Mouse (Mus musculus) urinary bladder, postnatal 10 days (tissue): Measurements from ENCODE around the gene Jhy.

Source experiments
- DNase-seq: peaks from one replicate; pipeline ENCODE4 v3.0.0; 2022; ENCODE audit warnings: low spot score

Jhy gene

DNA sequence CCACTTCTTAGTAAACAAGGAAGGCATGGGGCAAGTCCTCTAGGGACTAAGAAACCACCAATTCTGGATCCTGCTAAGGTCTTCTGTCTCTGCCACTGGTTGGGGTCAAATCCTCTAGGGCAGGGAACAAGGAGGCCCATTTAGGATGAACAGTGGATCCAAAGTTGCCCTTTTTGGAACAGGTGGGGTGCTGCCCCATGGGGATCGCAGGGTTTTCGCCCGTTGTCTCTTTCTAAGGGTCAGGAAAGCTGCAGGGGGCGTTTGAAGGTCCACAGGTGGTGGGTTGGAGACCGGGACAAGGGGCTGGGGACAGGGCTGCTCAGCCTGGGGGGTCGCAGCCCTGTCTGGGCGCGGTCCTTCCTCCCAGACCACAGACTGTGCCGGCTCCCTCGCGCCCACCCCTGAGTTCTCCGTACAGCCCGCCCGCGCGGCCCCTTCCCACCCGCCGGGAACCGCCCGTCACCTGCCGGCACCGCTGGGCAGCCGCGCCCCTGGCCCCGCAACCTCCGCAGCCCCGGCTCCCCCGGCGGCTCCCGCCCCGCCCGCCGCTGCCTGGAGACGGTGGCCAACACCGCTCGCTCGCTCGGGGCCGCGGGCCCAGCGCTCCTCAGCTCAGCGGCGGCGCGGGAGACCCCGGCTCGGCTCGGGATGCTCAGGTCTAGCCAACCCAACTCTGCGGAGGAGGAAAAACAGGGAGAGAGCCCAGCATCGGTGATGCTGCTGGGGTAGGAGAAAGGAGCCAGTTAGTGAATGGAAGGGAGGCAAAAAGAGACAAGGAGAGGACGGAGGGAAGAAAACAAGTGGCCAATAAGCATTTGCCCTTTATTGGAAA lies at the start of gene Jhy:
Gene Jhy, minus strand, starts transcription at position 533 of the 832 bp plus-strand sequence.
- DNase-seq: no peak

DNA sequence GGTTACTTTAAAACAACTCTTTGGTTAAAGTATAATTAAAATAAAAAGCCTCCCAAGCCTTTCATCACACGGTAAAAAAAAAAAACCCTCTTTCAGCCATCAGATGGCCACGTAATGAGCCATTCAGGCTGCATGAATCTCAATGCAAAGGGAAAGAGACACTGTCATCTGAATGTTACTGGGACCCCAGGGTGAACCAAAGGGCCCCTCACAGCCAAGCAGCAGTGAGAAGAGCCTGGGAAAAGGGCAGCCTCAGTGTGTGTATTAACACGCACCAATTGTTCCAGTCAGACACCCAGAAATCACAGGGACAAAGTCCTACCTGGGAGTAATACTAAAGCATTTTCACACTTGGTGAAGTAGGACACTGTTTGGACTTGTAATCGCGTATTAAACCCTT lies 48.5 kb upstream of the Jhy start:
- DNase-seq: no peak

DNA sequence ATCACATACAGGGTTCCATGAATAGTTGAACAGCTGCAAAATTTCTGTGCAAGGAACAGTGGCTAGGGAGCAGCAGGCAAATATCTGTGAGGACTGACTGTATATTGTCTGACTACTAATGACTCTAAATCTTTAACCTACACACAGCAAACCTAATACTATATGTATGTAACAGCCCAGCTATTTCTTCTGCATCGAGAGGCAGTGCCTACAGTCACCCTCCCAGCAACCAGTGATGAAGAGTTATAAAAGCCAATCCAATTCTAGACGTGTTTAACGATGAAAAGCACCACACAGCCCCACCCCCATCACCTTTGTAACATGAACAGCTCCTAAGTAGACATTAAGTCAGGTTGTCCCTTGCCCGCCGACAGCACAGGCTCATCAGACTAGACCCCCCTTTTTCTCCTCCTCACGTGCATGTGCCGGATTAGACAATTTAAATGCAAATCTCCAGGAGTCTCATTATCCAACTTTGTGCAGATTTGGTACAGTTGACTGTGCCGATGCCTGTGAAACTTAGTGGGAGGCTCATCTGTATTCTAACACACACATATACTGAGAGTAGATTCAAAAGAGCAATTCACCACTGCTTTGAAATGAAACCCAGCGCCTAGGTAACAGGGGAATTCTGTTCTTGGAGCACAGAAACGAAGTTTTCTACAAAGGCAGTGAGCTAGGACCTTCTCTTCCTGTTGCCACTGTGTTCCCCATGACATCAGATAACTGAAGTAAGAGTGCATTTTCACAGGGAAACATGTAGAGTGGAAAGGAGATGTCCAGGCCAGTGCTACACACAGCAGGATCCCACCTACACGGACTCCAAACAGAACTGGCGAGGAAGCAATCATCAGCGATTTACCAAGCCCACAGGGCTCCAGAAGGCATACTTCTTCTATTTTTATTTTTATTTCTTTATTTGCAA lies 47.9 kb upstream of the Jhy start:
- DNase-seq: no peak

DNA sequence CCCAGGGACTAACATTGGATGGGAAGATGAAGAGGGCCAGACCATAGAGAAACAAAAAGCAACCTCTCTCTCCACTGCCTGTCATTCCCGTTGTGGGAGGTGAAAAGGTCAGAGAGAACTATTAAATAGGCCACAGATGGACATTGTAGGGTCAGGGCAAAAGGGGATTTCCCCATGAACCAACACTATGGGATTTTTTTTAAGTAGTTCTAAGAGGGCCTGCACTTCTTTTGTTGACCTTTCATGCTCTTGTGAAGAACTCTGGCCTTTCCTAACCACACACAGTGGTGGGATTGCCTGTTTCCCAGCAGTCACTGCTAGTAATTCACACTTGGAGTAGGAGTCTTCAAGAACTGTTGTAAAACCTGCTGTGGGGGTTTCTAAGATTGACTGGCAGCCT lies 43.9 kb upstream of the Jhy start:
- DNase-seq: no peak

DNA sequence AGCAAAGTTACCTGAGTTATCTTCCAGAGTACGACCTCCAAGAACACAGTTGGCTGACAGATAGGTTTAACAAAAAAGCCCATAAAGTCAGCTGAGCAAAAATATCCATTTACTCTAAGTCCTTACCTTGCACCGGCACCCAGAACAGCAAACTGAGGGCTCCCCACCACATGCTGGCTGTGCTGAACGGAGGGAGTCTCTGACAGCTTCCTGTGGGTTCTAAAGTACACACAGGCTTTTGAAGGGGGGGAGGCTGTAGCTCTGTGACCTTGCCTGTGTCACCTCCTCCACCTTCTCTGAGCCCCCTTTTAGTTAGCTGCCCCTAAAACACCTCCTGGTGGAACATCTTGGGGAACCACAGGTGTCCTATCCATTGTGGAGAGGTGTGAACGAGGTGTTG lies 40.5 kb upstream of the Jhy start, which contains the start of gene Crtam:
Gene Crtam, minus strand, starts transcription at position 214 of the 400 bp plus-strand sequence.
- no peak for DNase-seq

DNA sequence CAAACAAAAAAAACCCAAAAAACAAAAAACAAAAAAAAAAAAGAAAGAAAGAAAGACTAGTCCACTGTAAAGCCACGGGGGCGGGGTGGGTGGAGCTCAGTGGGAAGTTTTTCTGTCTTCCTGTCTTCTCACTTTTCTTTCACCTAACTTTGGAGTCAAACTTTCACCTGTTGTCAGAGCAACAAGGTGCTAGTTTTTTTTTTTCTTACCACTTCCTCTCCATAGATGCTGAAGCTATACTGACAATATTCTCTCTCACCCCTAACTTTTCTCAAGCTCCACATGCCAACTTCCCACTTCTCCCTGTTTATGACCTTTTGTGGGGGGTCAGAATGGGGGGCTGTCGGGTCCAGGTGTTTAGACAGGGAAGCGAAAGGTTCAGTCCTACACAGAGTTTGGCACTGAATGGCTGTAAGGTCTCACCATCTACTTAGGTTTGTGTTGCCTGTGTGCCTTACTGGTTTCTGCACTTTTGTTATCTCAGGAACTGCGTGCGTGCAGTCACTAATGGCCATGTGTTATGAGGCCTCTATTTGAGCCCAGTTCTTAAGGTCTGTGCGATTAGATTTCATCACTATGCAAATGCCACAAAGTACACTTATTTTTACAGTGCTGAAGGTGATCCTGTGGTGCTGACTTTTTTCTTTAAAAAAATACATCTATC lies 33.3 kb upstream of the Jhy start:
- DNase-seq: no peak

DNA sequence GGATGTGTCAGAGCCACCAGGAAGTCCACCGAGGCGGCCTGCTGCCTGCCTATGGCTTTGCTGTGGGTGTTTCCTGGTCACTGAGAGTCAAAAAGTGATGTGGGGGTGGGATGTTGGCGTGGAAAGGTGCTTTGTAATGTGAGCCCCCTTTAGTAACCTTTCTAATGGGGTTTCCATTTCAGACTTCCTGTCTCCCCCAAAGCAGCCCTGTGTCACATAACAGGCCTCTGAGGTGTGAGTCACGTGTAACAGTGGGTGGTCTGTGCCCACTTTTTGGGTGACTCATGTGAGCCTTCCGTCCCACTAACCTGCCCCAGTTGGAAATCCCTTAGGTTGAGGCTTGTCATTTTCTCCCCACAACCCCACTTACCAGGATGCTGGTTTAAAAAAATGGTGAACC lies 30.2 kb upstream of the Jhy start:
- no peak for DNase-seq

DNA sequence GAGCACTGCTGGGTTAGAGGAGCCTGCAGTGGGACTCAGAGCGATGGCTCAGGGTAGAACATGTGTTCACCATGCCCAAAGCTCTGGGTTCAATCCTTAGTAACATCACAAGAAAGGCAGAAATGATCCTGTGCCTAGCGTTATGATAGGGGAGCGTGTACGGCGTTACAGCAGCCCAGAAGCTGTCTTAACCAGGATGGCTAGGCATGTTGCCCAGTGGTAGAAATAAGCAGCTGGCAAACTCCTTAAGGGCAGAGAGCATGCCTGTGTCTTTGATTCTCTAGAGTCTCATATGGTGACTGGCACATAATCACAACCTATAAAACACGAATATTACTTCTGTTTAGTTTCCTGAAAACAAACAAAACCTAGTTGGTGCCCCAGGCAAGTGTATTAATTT lies 27.6 kb upstream of the Jhy start:
- DNase-seq: no peak

DNA sequence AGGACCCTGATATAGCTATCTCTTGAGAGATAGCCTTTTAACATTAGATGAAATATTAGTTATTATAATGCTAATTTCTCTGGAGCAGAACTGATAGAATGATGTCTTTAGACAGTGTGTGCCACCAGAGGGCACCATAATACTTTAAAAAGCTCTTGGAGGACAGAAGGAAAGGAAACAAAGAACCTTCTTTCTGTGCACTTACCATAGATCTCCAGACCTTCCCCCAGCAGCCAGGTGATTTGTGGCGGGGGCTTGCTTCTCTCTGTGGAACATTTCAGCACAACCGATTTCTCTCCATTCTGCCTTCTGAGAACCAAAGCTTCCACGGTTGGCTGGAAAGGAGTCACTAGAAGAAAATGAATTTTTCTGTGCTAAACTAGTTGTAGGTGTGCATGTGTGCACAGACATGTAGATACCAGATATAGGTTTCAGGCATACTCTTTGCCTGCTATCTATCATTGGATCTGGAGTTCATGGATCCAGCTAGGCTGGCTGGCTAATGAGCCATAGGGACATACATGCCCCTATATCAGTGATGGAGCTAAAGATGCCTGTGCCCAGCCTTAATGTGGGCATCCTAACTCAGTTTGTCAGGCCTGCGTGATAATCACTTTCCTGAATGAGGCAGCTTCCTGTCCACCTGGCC lies 26.1 kb upstream of the Jhy start:
- no peak for DNase-seq

DNA sequence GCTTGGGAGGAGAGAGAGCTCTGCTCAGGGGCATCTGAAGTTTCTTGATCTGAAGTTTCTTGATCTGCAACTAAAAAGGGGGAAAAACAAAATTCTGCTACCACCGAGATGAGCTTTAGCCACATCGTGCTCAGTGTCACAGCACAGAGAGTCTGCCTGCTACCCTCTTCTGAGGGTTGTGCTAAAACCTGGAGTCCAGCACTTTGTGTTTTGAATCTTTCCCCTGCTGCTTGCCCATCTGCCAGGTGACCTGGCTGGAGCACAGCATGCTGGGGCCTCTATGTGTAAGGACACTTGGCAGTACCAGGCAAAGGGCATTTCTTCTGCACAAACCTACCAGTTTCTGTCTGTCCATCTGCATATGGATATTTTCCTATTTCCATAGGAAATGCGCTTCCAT lies 20.4 kb upstream of the Jhy start:
- DNase-seq: no peak

DNA sequence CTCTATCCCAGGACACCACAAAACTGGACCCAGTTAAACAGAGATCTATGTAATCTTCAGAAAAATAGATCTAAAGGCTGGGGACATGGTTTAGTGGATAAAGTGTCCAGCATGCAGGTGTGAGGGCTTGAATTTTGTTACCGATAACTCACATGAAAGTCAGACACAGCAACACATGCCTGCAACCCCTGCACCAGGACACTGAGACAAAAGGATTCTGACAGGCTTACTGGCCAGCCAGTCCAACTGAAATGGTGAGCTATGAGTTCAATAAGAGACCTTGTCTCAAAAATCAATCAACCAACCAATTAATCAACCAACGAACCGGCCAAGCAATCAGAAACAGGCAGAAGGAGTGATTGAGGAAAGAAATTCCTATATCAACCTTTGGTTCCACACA lies 19.8 kb upstream of the Jhy start:
- no peak for DNase-seq

DNA sequence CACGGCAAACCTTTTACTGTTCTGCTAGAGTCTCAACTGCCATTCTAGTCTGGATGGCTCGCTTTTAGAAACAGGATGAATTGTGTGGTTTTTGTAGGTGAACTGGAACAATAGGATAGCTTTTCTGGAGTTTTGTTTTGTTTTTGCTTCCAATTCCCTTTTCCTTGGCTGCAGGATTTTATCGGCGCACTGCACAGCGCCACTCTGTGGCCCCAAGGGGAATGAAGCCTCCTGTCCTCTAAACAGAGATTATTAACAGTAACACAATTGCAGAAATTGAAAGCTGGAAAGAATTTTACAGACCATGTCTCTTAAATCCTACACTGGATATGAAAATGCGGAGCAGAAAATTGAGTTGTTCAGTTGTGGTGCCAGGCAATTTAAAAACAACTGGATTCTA lies 18.6 kb upstream of the Jhy start:
- DNase-seq: no peak

DNA sequence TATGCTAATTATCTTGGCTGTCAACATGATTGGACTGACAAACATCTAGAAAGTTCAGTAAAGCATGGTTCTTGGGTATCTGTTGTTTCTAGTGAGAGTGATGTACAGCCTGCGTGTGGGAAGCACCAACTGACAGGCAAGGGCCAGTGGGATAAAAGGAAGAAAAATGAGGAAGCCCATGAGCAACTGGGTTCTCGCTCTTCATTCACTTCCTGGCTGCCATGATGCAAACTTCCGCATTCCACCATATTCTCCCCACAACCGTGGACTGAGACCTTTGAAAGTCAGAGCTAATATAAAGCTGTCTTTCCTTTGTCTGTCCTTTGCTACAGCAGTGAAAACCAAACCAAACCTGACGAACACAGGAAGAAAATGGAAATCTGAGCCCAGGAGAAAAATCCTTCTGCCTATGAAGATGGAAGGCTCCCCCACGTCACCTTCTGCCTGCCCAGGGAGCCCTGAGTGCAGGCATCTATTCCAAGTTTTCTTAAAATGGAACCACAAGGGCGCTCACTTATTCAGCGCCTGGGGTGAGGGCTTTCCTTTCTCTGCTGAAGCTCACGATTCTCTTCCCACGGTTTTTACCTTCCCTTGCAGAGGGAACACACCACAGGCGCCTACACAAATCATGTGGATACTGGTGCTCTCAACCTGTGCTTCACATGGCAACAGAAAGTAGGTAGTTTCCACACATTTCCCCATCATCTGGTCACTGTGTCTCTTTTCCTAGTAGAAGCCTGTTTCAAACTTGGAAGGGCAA lies 10.3 kb upstream of the Jhy start:
- DNase-seq: no peak

DNA sequence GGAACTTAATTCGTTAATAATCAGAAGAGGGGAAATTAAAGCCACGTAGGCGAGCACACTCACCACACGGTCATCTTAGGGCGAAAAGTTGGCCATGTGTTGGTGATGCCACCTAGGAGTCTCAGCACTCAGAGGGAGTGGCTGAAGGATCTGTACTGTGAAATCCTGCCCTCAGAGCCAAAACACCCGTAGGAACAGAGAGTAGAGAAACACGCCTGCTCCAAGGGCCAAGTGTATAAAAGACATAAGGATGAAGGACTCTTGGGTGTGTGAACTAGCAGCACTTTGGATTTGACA lies 448 bp upstream of the Jhy start:
- DNase-seq: no peak

DNA sequence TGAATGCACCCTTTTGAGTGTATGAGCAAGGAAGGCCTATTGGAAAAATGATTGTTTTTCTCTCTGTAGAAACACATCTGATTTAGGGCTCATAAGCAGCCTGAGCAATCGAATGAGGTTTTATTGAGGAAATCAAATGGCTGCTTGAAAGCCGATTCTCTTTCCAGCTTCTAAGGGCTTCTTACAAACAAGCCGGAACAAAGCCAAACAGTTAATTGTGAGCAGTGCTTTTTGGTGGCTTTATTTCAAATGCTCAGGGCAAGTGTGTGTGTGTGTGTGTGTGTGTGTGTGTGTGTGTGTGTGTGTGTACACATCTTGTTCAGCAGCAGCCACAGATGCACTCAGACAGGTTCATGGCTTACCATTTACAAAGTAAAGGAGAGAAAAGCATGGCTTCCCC lies 2.5 kb downstream of the Jhy start:
- DNase-seq: no peak

DNA sequence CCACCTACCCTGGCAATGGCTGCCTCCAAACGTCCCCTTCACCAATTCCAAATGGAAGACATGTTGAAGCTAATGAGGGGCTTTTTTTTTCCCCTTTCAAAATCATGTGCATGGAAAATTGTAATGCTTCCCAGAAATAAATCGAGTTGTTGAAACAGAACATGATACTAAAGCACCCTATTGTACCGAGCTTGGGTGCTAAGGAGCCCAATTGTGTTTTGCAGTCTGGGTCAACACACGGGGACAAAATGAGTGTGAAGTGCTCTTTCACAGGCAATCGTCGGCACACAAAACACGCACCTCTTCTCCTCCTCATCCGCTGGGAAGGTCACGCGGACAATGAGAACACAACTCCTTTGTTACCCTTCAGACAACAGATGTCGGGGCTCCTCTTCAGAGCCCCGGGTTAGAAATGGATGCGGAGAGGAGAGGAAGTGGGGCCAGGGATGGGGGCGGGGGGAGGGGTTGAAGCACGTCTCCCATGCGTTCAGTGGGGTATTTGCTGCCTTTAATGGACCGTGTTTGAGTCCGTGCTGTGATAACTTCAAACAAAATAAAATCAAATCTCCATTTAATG lies 14.8 kb downstream of the Jhy start:
- no peak for DNase-seq

DNA sequence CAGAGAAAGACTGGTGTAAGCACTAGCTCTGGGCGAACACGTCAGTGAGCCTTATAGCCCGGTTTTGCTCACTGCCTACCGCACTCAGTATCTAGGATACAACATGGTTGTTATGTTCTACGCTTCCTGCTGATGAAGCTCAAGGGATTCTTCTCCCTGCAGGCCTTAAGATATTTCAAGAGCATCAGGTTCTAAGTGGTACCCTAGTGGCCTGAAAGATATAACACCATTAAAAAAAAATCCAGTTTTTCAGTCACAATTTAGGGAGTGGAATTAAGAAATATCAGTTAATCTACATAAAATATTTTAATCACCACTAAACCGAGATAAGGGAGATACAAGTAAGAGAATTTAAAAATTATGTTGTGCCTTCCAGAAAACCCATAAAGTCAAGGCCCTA lies 15.4 kb downstream of the Jhy start:
- DNase-seq: no peak

DNA sequence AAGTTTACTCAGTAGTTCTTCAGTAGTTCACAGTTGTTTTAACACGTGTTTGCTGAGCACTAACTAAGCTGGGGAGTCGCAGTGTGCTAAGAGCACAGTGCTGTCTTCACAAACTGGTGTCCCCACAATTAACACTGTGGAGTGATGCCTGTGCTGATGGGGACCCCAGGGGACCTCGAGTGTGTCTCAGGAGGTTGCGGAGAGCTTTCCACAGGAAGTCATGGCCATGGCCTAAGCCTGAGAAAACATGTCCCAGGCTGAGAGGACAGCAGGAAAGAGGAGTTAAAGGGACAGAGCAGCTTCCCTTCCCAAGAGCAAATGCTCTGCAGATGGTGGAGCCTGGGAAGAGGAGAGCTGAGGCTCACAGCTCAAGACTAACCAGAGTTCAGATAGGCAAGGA lies 16.8 kb downstream of the Jhy start:
- no peak for DNase-seq

DNA sequence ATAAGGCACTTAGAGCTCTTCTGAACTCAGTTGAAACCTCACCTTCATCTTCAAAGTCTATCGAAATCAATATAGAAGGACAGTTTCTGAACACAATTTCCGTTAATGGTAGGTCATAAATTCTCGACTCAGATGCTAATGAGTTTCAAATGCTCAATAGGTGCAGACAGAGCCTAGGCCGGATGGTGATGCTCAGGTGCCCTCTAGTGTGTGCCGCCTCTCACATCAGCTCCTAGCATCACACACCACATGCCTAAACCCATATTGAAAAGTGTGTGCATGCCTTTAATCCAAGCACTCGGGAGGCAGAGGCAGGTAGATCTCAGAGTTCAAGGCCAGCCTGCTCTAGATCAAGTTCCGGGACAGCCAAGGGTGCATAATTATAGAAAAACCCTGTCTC lies 26.5 kb downstream of the Jhy start:
- DNase-seq: no peak

DNA sequence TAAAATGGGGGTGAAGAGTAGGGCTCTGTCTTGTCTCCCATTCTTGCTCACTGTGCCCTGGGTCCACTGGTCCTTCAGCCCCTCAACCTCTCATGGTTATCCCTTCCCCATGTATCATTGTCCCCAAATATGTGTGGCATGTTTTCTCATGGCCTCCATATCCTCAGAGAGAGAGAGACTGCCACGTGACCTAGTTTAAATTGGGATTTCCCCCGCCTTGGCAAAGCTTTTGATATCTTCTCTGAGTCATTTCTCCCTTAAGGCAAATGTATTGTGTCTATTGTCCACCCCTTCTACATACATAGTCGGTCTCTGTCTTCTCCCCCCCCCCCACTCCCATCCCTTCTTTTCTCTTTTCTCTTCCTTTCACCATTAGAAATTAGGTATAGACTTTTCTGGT lies 30.6 kb downstream of the Jhy start:
- no peak for DNase-seq

DNA sequence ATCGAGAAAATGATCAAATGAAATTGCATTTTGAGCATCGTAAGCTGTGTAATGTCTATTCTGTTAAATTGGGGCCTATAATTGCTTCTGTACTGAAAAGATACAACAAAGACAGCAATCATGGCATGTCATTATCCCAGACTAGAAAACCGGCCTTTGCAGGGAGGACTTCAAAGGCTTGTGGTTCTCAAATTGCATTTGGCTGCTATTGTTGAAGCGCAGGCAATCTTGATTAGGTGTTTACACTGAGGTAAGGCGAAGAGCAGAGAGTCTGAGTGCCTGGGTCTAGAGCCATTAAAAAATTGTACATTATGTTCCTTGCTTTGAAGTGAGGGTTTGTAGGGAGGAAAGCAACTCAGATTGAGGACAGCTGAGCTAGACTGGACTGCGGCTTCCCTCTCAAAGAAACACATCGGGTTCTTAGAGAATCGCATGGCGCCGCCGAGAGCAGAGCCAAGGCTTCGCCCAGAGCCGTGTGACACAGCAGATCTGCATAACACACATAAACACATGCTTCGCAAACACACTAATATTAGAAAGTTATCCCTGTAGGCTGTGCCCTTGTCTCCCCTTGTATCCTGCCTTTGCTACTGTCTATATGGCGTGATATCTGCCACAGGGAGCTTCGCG lies 36.5 kb downstream of the Jhy start:
- no peak for DNase-seq
